Mouse (Mus musculus) kidney, postnatal 0 days (tissue): Measurements from ENCODE around the gene Donson. TPM values are rescaled to one million over a fixed set of nuclear protein-coding genes. Genes with fewer than 3 reads are reported as not detected.

Experiments
- ATAC-seq: fragments of 200-750 bp; cut with Nextera tagmentation; replicated peaks from 2 replicates; pipeline ENCODE4 v1.8.0; 2017; ENCODE audit warnings: low read depth, moderate number of reproducible peaks, moderate TSS enrichment, moderate library complexity; ENCODE audit not compliant: low FRiP score
- DNase-seq: peaks from one replicate; pipeline ENCODE4 v3.0.0-alpha.2; 2016; ENCODE audit warnings: low spot score
- H3K27ac ChIP-seq: fragments of 300-500 bp; sonication (generic); 2 replicates; pipeline ENCODE4 v1.5.1; 2014; ENCODE audit warnings: mild to moderate bottlenecking
- H3K27me3 ChIP-seq: fragments of 300-500 bp; sonication (generic); 2 replicates; pipeline ENCODE4 v1.6.1; 2014; ENCODE audit warnings: low read length, mixed read lengths; ENCODE audit not compliant: insufficient read depth
- H3K36me3 ChIP-seq: fragments of 300-500 bp; sonication (generic); 2 replicates; pipeline ENCODE4 v1.6.1; 2014; ENCODE audit warnings: low read length, mixed read lengths; ENCODE audit not compliant: insufficient read depth
- H3K4me1 ChIP-seq: fragments of 300-500 bp; sonication (generic); replicated peaks from 2 replicates; pipeline ENCODE4 v1.6.1; 2014; ENCODE audit warnings: antibody characterized with exemption, low read length, mixed read lengths; ENCODE audit not compliant: insufficient read depth
- H3K4me2 ChIP-seq: fragments of 300-500 bp; sonication (generic); 2 replicates; pipeline ENCODE4 v1.6.1; 2014; ENCODE audit warnings: mild to moderate bottlenecking, low read length, moderate library complexity, mixed read lengths
- H3K4me3 ChIP-seq: fragments of 300-500 bp; sonication (generic); replicated peaks from 2 replicates; pipeline ENCODE4 v1.5.1; 2014; ENCODE audit warnings: low read depth, low read length
- H3K9ac ChIP-seq: fragments of 300-500 bp; sonication (generic); 2 replicates; pipeline ENCODE4 v1.6.1; 2014; ENCODE audit warnings: low read depth, low read length
- H3K9me3 ChIP-seq: fragments of 300-500 bp; sonication (generic); replicated peaks from 2 replicates; pipeline ENCODE4 v1.6.1; 2016; ENCODE audit warnings: low read length, inconsistent platforms, mixed read lengths
- CTCF ChIP-seq: IDR thresholded peaks from 2 replicates; pipeline ENCODE4 v1.5.1; 2016; ENCODE audit warnings: antibody characterized with exemption, low read depth, mild to moderate bottlenecking, moderate library complexity
- WGBS: fragments of 180-500 bp; shearing (Covaris S2); extraction: QIAGEN DNeasy Blood & Tissue Kit; methylation state at CpG from one replicate; pipeline ENCODE4 v1.1.7; 2014; 5-methylcytosine and 5-hydroxymethylcytosine counted together
- polyA plus RNA-seq: library from polyadenylated mRNA; unstranded; fragments of >200 nt; fragmentation: Nextera tagmentation; extraction: Ambion mirVana; gene quantifications from 2 replicates; pipeline ENCODE4 v1.2.1, GENCODE M21; 2015

Donson gene
- polyA plus RNA-seq, 1 experiment from 2014 or later, result 10.6 TPM

DNA sequence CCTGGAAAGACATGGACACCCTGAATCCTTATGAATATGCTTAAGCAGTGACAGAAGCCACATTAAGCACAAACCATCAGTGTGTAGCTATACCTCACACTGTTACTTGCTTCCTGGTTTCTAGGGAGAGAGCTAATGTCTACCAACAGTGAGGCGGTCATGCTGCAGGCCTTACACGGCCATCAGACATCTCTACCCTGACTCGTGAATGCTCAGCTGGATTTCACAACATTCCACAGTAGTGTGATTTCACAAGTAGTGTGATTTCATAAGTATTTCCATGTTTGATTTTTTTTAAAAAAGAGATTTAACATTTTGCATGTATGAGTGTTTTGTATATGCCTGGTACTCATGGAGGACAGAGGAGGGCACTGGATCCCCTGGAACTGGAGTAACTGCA lies 59.9 kb downstream of the Donson start:
- Histone ChIP-seq H3K4me3 (no peak overlapping the region), H3K4me2 (no peak overlapping the region), H3K36me3 (peaks cover 62% of the 10 kb centered on the region), H3K27me3 (no peaks in the 10 kb centered on the region), H3K9me3 (no peaks in the 10 kb centered on the region), H3K9ac (no peak overlapping the region), H3K4me1 (no peaks in the 10 kb centered on the region), H3K27ac (no peak overlapping the region)
- WGBS, result 93% methylated on average over 3 of the region's 3 CpGs
- no peak for ATAC-seq
- TF ChIP-seq CTCF, result no peak
- no peak for DNase-seq

DNA sequence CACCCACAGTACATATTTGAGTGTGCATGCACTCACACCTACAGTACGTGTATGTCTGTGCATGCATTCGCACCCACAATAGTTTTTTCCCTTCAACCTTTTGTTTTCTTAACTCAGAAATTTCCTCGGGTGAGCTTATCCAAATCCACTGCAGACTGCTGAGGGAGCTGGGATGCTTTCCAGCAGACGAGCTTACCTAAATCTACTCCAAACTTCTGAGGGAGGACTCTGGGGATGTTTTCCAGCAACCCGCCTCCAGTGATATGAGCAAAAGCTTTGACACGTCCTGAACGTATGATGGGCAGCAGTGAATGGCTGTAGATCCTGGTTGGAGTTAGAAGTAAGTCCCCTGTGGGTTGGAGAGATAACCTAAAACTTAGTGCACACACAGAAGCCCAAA lies 60.7 kb downstream of the Donson start:
- no peak for TF ChIP-seq CTCF
- no peak overlapping the region for H3K27ac ChIP-seq
- no peaks in the 10 kb centered on the region for H3K9me3 ChIP-seq
- H3K27me3 ChIP-seq, result no peaks in the 10 kb centered on the region
- H3K4me1 ChIP-seq, result no peaks in the 10 kb centered on the region
- no peak for DNase-seq
- no peak overlapping the region for H3K4me3 ChIP-seq
- no peak for ATAC-seq
- H3K9ac ChIP-seq, result no peak overlapping the region
- no peak overlapping the region for H3K4me2 ChIP-seq
- WGBS, result 81% methylated on average over 7 of the region's 7 CpGs
- peaks cover 63% of the 10 kb centered on the region for H3K36me3 ChIP-seq

Other genes starting within 250 kb of the Donson start
- 33.5 and 37.1 TPM in 2 replicates for gene Ifnar1, start 203.5 kb downstream of the Donson start, polyA plus RNA-seq
- gene Ifngr2, start 141.7 kb downstream of the Donson start, polyA plus RNA-seq, result 42.6 and 51.1 TPM in 2 replicates
- gene Tmem50b, start 91.0 kb downstream of the Donson start, polyA plus RNA-seq, result 42.3 and 45.0 TPM in 2 replicates
- gene Dnajc28, start 69.7 kb downstream of the Donson start, polyA plus RNA-seq, result 4.4 and 4.5 TPM in 2 replicates
- 68.5 and 71.0 TPM in 2 replicates for gene Gart, start 41.8 kb downstream of the Donson start, polyA plus RNA-seq
- 108 and 112 TPM in 2 replicates for gene Son, start 41.3 kb downstream of the Donson start, polyA plus RNA-seq
- 74.6 and 74.8 TPM in 2 replicates for gene Cryzl1, start 40.2 kb upstream of the Donson start, polyA plus RNA-seq
- gene Itsn1, start 40.5 kb upstream of the Donson start, polyA plus RNA-seq, result 14.4 and 15.7 TPM in 2 replicates